Mouse (Mus musculus) left cerebral cortex, adult 18-20 months (tissue): Measurements from ENCODE around the gene Leap2. TPM values are rescaled to one million over a fixed set of nuclear protein-coding genes. Genes with fewer than 3 reads are reported as not detected.

Experiments
- DNase-seq, 2 experiments: peaks; one replicate each; pipeline ENCODE4 v3.0.0; 2021 to 2022; ENCODE audit warnings: low spot score in 2 of 2, mixed read lengths in 1 of 2
- long read RNA-seq, 2 experiments: library from polyadenylated mRNA; stranded (forward); transcript quantifications; one replicate each; pipeline ENCODE4 v2.0.0; 2021
- total RNA-seq, 2 experiments: library from RNA; stranded (reverse); gene quantifications; 2 replicates each; pipeline ENCODE4 v1.2.3; 2021

Leap2 gene
- not detected for total RNA-seq
- long read RNA-seq, experiment 1, partial matches to known transcripts = 0 of 1 reads
- long read RNA-seq, experiment 1, other reads (novel, unspliced or antisense) = 1 of 1 reads
- long read RNA-seq, experiment 2 = 0 reads

DNA sequence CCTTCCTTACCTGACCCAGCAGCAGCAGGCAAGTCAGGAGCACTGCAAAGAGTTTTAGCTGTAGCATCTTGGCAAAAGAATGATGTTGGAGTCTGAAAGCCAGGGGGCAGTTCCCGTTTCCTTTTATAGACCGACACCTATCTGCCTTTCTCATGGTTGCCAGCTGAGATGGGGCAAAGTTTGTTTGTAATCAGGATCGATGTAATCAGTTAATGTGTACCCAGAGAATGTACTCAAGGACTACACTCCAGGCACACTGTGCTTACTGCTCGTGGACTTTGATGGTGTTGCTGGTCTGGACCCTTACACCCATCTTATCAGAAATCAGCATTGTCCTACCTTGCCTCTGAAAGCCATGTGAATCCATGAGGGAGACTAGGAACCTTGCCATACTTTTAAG is at the start of gene Leap2:
Gene Leap2, minus strand, starts transcription at position 135 of the 400 bp plus-strand sequence.
- no peak for DNase-seq

DNA sequence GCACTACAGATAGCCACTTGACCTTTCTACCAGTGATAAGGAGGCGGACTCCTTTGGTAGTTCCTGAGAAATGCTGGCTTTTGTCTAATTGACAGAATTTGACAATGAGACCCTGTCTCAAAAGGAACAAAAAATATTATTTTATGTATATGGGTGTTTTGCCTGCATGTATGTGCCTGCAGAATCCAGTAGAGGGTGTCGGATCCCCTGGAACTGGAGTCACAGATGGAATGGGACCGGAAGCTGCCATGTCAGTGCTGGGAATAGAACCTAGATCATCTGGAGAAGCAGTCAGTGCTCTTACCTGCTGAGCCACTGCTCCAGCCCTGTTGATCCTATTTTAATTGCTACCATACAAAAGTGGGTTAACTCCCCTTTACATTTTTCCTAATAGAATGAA is 49.7 kb upstream of the Leap2 start:
- DNase-seq = no peak

DNA sequence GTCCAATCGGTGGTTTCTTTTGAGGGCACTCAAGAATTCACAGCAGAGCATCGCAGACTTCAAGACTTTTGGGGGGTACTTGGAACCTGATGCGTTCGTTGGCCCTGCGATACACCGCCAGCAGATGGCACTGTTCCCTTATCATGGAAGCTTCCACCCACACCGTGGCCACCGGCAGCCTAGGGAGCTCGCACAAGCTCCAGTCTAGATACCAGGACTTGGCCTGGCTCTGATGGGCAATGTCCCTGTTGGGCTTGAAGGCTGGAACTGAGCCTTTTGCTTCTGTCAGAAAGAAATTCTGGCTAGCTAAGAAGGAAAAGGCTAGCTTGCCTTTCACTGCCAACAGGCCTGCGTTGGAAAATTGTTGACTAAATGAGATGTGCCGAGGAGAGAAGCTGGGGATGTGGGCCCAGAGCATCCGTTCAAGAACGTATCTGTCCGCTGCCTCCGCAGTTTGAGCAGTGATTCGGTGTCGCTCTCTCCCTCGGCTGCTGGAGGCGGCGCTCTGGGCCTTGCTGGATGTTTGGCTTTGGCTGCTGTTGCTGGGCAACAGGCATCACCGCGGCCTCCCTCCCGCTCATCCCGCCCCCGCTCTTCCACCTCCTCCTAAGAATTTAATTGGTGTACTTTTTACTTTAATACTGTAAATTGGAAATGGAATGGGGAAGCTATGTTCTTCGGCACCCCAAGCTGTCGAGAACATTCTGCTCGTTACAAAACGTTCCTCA is 47.2 kb upstream of the Leap2 start, which contains the start of gene Gm9837:
Gene Gm9837, minus strand, starts transcription at position 512 of the 728 bp plus-strand sequence.
- DNase-seq = peak; percentile 93 to 97

DNA sequence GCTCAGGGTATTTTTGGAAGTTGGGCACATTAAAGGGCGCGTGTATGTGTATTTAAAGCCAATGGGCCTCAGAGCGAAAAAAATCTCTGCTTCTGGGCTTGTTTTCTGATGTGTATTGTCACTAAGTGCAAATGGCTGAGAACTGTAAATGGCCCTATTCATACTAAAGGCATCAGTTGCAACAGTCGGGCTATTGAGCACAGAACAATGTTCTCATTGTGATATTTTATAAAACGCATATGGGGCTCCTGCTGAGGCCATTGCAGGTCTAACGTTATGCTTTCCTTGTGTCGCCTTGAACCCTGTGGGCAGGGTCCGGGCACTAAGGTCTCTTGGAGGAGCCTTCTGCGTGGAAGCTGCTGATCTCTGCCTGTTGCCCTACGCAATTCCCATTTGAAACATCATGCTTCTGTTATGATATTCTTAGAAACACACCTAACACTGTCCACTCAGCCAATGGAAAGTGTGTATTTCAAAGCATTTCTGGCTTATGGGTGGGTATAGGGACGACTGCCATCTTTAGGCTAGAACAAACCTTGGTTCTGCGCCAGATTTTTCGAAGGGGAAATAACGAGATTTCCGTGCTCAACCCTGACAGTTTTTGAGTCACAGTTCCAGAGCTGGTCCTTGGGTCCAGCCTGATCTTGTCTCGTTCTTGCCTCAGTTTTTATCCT is 46.5 kb upstream of the Leap2 start:
- peak in 1 of 2 experiments; percentile 57 for DNase-seq

DNA sequence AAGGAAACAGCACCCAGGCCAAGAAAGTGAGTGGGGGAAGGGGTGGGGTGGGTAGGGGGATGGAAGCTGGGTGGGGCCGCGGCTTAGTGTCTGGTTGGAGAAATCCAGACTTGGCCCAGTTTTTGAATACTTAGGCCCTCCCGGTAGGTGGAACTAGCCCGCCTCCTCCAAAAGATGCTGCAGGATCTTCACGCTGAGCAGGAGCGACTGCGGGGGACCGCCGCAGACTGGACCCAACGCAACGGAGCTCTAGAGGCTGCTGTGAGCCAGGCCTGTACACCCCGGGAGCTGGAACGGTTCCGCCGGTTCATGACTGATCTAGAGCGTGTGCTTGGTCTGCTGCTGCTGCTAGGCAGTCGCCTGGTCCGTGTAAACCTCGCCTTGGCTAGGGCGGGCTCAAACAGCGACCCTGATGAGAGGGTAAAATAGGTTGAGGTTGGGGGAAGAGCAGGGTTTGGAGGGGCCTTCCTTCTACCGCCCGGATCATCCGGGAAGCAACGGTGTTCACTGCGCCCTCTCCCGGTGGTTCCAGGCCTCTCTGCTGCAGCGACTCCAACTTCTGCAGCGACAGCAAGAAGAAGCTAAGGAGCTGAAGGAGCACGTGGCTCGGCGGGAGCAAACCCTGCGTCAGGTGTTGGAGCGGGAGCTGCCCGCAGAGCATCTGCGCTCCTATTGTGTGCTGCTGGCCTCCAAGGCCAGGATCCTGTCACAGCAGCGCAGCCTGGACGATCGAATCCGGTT is 43.4 kb upstream of the Leap2 start:
- DNase-seq = peak; percentile 86 to 89

DNA sequence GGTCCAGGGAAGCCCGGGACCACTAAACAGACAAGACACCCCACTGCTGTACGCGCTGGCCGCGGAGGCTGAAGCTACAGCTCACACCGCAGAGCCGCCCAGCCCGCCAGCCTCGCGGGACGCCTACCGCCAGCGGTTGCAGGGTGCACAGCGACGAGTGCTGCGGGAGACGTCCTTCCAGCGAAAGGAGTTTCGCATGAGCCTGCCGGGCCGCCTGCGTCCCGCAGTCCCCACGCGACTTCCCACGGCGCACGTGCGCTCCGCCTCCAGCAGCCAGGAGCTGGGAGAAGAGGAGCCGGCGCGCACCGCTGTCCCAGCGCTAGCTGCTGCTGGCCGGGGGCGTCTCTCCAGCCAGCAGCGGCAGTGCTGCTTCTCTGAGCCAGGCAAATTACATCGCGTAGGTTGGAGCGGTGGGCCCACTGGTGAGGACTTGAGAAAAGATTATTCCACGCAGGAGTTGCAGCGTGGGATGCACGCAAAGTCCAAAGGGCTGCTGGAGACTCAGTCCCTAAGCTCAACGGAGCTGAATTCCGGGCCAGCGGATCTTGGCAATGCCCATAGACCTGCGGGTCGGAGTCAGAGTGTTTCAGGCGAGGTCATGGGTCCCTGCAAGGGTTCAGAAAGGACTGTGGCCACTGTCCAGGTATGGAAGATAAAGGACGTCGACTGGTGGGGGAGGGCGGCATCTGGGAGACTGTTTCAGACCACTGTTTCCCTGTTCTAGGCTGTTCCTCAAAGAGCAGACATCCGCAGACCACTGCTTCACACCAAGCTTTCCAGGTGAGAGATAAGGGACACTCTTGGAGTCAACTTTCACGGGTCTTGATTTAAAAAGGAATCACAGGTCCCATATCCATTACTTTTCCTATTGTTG is 40.8 kb upstream of the Leap2 start:
- peak; percentile 69 to 77 for DNase-seq

DNA sequence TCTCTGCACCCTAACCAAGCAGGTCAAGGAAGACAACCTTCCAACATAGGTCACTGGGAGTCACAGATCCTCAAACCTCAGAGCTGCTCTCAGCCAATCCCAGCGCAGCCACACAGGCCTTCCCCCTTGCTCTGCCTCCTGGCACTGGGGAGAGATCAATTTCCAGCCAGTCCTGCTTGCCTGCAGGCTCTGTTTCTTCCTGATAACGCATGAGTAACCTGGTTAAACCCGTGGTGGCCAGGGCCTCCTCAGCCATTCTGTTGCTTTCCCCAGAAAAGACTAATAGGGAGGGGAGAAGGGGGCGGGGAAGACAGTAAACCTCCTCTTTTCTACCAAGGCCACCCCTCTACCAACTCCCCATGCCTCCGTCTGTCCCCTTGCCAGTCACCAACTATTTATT is 38.8 kb upstream of the Leap2 start:
- DNase-seq = no peak

DNA sequence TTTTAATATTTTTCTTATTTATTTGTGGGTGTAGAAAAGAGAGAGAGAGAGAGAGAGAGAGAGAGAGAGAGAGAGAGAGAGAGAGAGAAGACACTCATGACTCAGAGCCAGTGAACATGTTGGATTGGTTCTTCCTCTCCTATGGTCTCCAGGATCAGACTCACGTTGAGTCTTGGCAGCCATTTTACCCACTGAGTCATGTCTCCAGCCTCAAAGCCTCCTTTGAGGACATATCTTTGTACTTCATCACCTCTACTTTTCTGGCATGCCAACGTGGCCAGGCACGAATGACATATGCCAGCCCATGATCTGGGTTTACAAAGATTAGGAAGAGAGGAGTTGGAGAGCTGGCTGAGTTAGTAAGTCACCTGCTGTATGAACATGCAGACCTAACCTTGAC is 37.2 kb upstream of the Leap2 start:
- DNase-seq = no peak

DNA sequence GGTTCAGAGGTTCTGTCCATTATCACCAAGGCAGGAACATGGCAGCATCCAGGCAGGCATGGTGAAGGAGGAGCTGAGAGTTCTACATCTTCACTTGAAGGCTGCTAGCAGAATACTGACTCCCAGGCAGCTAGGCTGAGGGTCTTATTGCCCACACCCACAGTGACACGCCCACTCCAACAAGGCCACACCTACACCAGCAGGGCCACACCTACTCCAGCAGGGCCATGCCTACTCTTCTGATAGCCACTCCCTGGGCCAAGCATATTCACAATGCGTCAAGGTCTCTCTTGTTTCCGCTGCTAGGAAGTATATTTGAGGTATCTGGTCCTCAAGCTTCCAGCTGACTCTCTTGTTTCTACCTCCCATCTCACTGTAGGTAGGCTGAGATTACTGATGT is 36.0 kb upstream of the Leap2 start:
- no peak for DNase-seq

DNA sequence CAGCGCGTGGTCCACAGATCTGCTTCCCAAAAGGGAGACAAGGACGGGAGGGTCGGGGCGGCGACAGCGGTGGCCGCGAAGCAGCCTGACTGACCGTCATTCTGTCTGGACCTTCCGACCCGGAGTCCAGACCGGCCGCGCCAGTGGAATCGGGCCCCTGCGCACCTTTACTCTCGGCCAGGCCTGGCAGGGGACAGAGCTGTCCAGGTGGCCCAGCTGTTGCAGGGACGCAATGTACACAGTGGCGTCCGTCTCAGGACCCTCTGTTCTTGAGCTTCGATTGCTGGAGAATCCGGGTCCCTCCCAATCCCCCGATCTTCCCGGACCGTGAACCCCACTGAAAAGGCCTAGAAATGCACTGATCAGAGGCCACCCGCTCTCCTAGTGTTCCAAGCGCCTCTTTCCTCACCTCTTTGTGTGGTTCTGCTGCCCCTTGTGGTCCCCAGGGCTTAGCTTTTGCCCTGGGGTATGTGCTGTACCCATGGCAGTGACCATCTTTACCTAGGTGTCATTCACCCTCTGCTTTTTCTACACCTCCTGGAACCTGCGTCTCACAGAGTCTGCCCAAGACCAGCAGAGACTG is 34.5 kb upstream of the Leap2 start:
- no peak for DNase-seq

DNA sequence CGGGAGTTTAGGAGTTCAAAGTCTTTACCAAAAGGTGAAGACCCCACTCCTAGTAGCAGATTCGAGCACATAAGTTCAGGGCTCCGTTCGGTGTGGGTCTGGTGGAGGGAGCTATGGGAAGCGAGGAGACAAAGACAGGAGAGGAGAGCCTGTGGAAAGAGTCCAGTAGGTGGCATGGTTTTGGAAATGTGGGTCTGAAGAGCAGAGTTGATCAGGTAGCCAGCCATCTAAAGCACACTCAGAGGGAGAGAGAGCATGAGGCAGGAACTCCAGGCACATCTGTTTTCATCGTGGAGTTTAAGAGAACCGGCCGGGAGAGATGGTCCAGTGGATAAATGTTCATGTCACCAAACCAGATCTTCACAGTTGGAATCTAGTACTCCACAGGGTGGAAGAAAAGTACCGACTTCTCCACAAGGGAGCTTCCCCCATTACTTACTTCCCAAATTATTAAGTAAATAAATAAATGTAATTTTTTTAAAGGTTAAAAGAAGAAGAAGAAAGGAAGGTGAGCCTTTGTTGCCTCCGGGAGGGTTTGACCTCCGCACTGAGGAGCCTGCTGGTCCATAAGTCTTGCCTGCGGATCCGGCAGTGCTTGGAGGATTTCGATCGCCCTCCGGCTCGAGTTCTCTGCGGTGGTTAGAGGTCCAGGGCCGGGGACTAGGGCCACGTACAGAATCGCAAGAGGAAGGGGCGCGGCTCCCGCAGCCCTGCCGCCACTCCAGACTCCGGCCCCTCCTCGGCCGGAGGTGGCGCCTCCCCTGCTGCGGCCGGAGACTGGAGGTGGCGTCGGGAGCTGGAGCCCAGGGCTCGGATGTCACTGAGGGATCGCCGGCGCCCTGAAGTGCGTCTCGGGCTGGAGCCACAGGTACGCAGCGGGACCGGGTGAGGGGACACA is 33.8 kb upstream of the Leap2 start, which contains the start of the genes Gm10447 and Shroom1:
Gene Gm10447, minus strand, starts transcription at position 637 of the 898 bp plus-strand sequence.
Gene Shroom1, plus strand, starts transcription at position 732 of the 898 bp plus-strand sequence.
- peak in 1 of 2 experiments; percentile 50 for DNase-seq

DNA sequence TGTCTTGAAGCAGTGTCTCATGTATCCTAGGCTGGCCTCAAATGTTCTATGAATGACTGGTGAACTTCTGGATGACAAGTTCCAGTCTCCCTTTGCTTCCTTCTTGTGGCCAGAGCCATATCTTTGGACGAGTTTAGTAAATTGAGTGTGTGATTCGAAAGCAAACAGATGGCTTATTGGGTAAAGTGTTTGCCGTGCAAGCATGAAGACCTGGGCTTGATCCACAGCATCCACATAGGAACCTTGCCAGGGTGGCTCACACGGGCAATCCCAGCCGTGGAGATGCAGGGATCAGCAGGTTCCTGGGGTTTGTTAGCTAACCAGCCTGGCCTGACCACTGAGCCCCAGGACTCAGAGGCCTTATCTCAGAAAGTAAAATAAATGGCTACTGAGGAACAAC is 30.1 kb upstream of the Leap2 start:
- DNase-seq = no peak

DNA sequence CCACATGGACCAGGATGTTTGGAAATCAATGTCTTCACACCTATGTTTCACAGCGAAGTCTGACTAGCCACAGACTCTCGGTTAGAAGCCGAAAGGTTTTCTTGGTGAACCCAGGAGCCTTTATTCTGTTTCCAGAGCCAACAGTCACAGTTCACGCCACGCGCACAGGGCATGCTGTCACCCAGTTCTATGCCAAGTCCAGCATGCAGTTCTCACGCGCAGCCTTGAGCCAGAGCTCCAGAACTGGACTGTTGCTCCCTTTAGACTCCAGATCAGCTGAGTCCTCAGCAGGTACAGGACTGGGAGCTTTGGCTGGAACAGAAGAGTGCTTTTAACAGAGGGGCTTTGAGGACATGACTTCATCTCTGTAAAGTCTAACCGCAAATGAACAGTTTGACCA is 29.4 kb upstream of the Leap2 start:
- no peak for DNase-seq

DNA sequence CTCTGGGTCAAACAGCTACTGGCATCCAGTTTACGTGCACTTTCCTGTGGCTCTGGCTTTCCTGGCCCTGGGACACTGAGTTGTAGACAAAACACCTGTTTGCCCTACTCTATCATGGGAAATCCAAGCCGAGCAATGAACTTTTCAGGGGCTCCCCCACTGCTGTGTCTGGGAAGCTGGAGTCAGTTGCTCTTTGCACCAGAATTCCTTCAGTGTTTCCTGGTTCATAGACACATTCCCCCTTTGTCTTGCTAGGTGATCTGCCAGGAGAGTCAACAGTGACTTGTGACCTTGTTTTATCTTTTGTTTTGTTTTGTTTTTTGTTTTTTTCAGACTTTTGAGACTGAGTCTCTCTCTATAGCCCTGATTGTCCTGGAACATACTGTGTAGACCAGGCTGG is 28.4 kb upstream of the Leap2 start:
- no peak for DNase-seq

DNA sequence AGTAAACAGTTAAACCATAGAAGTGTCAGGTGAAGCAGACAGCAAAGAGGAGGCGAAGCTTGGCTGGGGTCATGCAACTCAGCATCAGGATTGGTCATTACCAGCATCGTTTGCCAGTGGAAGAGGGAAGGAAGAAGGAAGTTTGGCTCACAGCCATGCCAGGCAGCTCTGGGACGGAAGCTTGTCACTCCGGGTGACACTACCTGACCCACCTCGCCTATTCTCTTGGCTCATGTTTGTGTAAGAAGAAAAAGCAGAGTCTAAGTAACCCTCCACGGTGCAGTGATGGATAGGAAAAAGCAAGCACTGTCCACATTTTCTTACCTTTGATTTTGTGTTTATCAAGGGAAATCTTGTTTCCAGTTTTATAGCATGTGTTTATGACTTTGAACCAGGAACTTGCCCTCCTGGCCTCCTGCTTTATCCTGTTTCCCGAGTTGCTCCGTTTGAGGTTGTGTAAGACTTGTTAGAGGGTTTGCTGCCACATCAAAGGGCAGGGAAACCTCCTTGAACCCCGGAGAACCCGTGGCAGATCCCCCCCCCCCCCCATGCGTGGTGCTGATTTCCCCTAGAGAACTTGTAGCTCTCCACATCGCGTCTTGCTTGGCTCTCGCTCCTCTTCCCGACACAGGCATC is 27.2 kb upstream of the Leap2 start:
- no peak for DNase-seq

DNA sequence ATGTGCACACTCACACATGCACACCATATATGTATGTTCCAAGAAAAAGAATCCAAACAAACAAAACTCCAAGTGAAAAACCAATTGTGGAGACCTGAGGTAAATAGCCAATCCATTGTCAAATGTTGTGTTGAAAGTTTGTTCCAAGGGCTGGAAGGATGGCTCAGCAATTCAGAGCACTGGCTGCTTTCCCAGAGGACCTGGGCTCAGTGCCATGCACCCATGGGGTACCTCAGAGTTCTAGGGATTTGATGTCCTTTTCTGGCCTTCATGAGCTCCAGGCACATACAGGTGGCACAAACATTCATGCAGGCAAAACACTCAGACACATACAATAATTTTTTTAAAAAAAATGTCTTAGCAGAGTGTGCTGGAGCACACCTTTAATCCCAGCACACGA is 25.6 kb upstream of the Leap2 start:
- DNase-seq = no peak

DNA sequence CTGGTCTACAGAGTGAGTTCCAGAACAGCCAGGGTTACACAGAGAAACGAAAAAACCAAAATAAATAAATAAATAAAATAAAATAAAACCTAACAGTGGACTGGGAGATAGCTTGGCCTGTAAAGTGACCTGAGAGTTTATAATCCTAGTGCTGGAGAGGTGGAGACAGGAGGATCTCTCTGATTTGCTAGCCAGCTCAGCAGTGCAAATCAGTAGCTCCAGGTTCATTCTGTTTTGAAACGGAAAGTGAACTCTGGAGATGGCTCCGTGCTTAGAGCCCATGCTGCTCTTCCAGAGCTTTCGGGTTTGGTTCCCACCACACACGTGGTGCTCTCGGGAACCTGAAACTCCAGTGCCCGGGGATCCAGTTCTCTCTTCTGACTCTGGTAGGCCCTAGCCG is 25.0 kb upstream of the Leap2 start:
- no peak for DNase-seq

DNA sequence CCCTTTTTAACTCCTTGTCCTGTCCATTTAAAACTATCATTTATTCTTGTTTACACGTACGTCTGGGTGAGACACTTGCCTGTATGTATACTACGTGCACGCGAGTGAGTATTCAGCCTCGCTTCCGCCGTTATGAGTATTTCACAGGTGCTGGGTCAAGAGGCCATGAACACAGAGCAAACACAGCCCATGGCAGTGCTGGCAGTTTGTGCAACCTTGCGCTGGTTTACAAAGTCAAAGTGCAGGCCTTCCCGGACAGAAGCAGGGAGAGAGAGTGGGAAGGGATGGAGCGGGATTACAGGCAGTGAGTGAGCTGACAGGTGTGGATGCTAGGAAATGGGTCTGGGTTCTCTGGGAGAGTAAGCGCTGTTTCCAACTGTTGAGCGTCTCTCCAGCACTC is 23.2 kb upstream of the Leap2 start:
- no peak for DNase-seq

DNA sequence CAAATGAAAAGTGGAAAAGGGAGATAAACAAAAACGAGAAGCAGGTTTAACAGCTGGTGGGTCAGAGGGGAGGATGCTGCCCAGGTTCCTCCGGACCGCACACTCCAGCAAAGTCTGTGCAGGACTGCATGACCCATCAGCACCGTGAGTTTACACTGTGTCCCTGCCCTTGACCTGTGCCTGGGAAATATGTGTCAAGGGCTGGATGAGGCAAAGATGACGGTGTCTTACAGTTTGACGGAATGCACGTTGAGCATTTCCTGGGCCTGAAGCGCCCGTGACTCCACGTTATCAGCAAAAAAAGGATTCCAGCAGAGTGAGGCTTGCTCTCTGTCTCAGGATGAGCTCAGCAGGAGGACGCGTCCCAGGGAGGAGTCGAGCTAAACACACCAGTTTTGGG is 22.6 kb upstream of the Leap2 start:
- DNase-seq = no peak
